Mouse (Mus musculus) heart, embryonic 16.5 days (tissue): ENCODE results near the gene Fam160b1. TPM values are rescaled to one million over a fixed set of nuclear protein-coding genes. Genes with fewer than 3 reads are reported as not detected.

Source experiments
- ATAC-seq: fragments of 200-750 bp; cut with Nextera tagmentation; replicated peaks from 2 replicates; pipeline ENCODE4 v1.8.0; 2017; ENCODE audit warnings: moderate number of reproducible peaks; ENCODE audit not compliant: insufficient read depth, low FRiP score; ENCODE audit errors: extremely low read depth
- H3K27ac ChIP-seq: fragments of 300-500 bp; sonication (generic); 2 replicates; pipeline ENCODE4 v1.5.1; 2014; ENCODE audit warnings: mild to moderate bottlenecking, low read length, control low read depth, moderate library complexity
- H3K27me3 ChIP-seq: fragments of 300-500 bp; sonication (generic); 2 replicates; pipeline ENCODE4 v1.6.1; 2014; ENCODE audit warnings: low read length, mixed read lengths; ENCODE audit not compliant: control insufficient read depth, insufficient read depth
- H3K36me3 ChIP-seq: fragments of 300-500 bp; sonication (generic); 2 replicates; pipeline ENCODE4 v1.6.1; 2014; ENCODE audit not compliant: control insufficient read depth, insufficient read depth
- H3K4me1 ChIP-seq: fragments of 300-500 bp; sonication (generic); 2 replicates; pipeline ENCODE4 v1.6.1; 2014; ENCODE audit warnings: low read length, mixed read lengths; ENCODE audit not compliant: control insufficient read depth, insufficient read depth
- H3K4me2 ChIP-seq: fragments of 300-500 bp; sonication (generic); 2 replicates; pipeline ENCODE4 v1.6.1; 2014; ENCODE audit warnings: low read depth, mild to moderate bottlenecking, control low read depth, low read length
- H3K4me3 ChIP-seq: fragments of 300-500 bp; sonication (generic); 2 replicates; pipeline ENCODE4 v1.5.1; 2014; ENCODE audit warnings: mild to moderate bottlenecking, control low read depth, low read length
- H3K9ac ChIP-seq: fragments of 300-500 bp; sonication (generic); 2 replicates; pipeline ENCODE4 v1.6.1; 2014; ENCODE audit warnings: low read length, control low read depth
- H3K9me3 ChIP-seq: fragments of 300-500 bp; sonication (generic); replicated peaks from 2 replicates; pipeline ENCODE4 v1.6.1; 2016; ENCODE audit warnings: low read length; ENCODE audit not compliant: control insufficient read depth
- WGBS: fragments of 180-500 bp; shearing (Covaris S2); extraction: QIAGEN DNeasy Blood & Tissue Kit; methylation state at CpG from one replicate; pipeline ENCODE4 v1.1.7; 2014; 5-methylcytosine and 5-hydroxymethylcytosine counted together
- polyA plus RNA-seq: library from polyadenylated mRNA; unstranded; fragments of >200 nt; fragmentation: Nextera tagmentation; extraction: Ambion mirVana; gene quantifications from 2 replicates; pipeline ENCODE4 v1.2.1, GENCODE M21; 2015

The Fam160b1 gene
- polyA plus RNA-seq, 1 experiment from 2014 or later = 10.0 TPM

GRCm38 (mm10) chr19:57415031-57415807 lies 54.7 kb downstream of the Fam160b1 start:
- Histone ChIP-seq H3K4me3 (no peak overlapping the region), H3K9ac (no peak overlapping the region), H3K27ac (no peak overlapping the region), H3K27me3 (no peaks in the 10 kb centered on the region), H3K36me3 (no peaks in the 10 kb centered on the region), H3K4me1 (peaks cover 17% of the 10 kb centered on the region), H3K4me2 (no peak overlapping the region), H3K9me3 (no peaks in the 10 kb centered on the region)
- ATAC-seq = no peak
- WGBS = 85% methylated on average over 8 of the region's 8 CpGs

DNA sequence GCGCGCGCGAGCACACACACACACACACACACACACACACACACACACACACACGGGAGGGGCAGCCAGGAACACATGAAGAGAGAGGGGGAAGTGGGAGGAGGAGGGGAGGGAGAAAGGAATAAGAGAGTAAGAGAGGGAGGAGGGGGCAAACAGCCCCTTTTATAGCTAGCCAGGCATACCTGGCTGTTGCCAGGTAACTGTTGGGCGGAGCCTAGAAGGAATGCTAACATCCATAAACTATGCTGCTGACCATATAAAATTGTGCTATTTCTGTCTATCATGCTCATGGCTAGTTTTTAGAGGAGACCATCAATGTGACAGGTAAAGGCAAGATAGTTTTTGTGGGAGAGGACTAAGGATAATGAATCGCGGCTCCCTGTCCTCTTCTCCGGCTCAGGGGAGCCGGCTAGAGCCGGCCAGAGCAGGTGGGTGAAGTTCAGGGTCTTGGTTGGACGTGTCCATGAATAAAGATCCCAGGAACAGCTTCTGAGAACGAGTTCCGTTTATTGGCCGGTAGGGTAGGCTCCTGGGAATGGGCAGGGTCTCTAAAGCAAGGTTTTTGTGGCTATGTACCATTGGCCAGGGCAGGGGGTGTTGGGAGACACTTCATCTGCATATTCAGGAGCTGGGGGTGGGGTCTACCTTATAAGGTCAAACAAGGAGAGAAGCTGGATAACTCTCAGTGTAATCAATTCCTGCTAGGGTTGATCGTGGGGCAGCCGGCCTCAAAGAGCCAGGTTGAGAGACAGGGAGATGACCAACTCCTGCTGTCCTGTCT lies 57.5 kb downstream of the Fam160b1 start:
- Histone ChIP-seq H3K4me1 (peaks cover 7% of the 10 kb centered on the region), H3K27ac (no peak overlapping the region), H3K4me2 (peak overlapping the region; percentile 62), H3K9ac (peak overlapping the region; percentile 49), H3K36me3 (no peaks in the 10 kb centered on the region), H3K9me3 (no peaks in the 10 kb centered on the region), H3K4me3 (peak overlapping the region; percentile 32), H3K27me3 (no peaks in the 10 kb centered on the region)
- 22% methylated on average over 17 of the region's 17 CpGs for WGBS
- no peak for ATAC-seq

- H3K4me3 ChIP-seq = no peak overlapping the region
- H3K36me3 ChIP-seq = no peaks in the 10 kb centered on the region
- peak overlapping the region; percentile 21; the same call in 1 of the 2 replicates for H3K4me2 ChIP-seq
- no peaks in the 10 kb centered on the region for H3K9me3 ChIP-seq
- H3K4me1 ChIP-seq = peaks cover 9% of the 10 kb centered on the region
- H3K27ac ChIP-seq = no peak overlapping the region
- 16% methylated on average over 3 of the region's 3 CpGs for WGBS
- H3K9ac ChIP-seq = 0 out of 2 replicates have a peak overlapping the region, but pooled peaks have one; percentile 5
- no peak for ATAC-seq
- H3K27me3 ChIP-seq = no peaks in the 10 kb centered on the region
Measured at GRCm38 (mm10) chr19:57423402-57423801, 62.9 kb downstream of the Fam160b1 start.

GRCm38 (mm10) chr19:57425296-57425695 lies 64.8 kb downstream of the Fam160b1 start:
- no peak for ATAC-seq
- H3K4me3 ChIP-seq = no peak overlapping the region
- 94% methylated on average over 15 of the region's 15 CpGs for WGBS

DNA sequence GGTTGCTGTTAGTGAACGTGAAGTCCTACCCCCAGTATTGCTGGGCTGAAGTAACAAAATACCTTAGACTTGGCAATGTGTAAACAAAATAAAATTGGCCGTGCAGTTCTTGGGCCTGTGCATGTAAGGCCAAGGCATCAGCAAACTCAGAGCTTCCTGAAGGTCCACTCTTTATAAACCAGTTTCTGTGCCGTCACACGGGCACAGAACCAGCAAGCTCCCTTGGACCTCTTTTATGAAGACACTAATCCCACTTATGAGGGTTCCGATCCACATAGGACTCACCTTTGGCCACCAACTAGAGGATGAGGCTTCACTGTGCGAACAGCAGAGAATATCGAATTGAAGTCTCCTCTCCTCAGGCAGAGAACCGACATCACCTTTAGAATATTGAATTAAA lies 66.4 kb downstream of the Fam160b1 start:
- WGBS = 89% methylated on average over 8 of the region's 8 CpGs
- H3K27ac ChIP-seq = no peak overlapping the region
- no peak overlapping the region for H3K4me3 ChIP-seq
- no peaks in the 10 kb centered on the region for H3K36me3 ChIP-seq
- no peak overlapping the region for H3K9ac ChIP-seq
- H3K27me3 ChIP-seq = no peaks in the 10 kb centered on the region
- H3K4me2 ChIP-seq = no peak overlapping the region
- peaks cover 9% of the 10 kb centered on the region for H3K4me1 ChIP-seq
- no peaks in the 10 kb centered on the region for H3K9me3 ChIP-seq
- no peak for ATAC-seq

More at GRCm38 (mm10) chr19:57425296-57425695, 64.8 kb downstream of the Fam160b1 start:
- no peak overlapping the region for H3K4me2 ChIP-seq
- no peak overlapping the region for H3K9ac ChIP-seq
- no peak overlapping the region for H3K27ac ChIP-seq
- no peaks in the 10 kb centered on the region for H3K9me3 ChIP-seq
- H3K4me1 ChIP-seq = peaks cover 9% of the 10 kb centered on the region
- no peaks in the 10 kb centered on the region for H3K36me3 ChIP-seq
- H3K27me3 ChIP-seq = no peaks in the 10 kb centered on the region

- H3K9me3 ChIP-seq = no peaks in the 10 kb centered on the region
- no peak overlapping the region for H3K4me2 ChIP-seq
- no peak overlapping the region for H3K9ac ChIP-seq
- H3K27me3 ChIP-seq = no peaks in the 10 kb centered on the region
- H3K4me1 ChIP-seq = peaks cover 9% of the 10 kb centered on the region
- ATAC-seq = no peak
- WGBS = 72% methylated on average over 14 of the region's 14 CpGs
- H3K4me3 ChIP-seq = no peak overlapping the region
- H3K36me3 ChIP-seq = no peaks in the 10 kb centered on the region
- no peak overlapping the region for H3K27ac ChIP-seq
Measured at GRCm38 (mm10) chr19:57427756-57428438, 67.4 kb downstream of the Fam160b1 start.

- Histone ChIP-seq H3K27ac (no peak overlapping the region), H3K4me3 (no peak overlapping the region), H3K9ac (no peak overlapping the region), H3K4me1 (peaks cover 3% of the 10 kb centered on the region), H3K9me3 (no peaks in the 10 kb centered on the region), H3K36me3 (no peaks in the 10 kb centered on the region), H3K4me2 (no peak overlapping the region), H3K27me3 (no peaks in the 10 kb centered on the region)
- WGBS = 77% methylated on average over 3 of the region's 3 CpGs
- no peak for ATAC-seq
Measured at GRCm38 (mm10) chr19:57428641-57429040, 68.2 kb downstream of the Fam160b1 start.

GRCm38 (mm10) chr19:57429926-57430325 lies 69.4 kb downstream of the Fam160b1 start:
- Histone ChIP-seq H3K4me2 (no peak overlapping the region), H3K27me3 (no peaks in the 10 kb centered on the region), H3K4me1 (no peaks in the 10 kb centered on the region), H3K4me3 (no peak overlapping the region), H3K27ac (no peak overlapping the region), H3K9me3 (no peaks in the 10 kb centered on the region), H3K36me3 (no peaks in the 10 kb centered on the region), H3K9ac (no peak overlapping the region)
- 61% methylated on average over 6 of the region's 6 CpGs for WGBS
- no peak for ATAC-seq
